Mouse (Mus musculus) spleen, adult 2 months (tissue): ENCODE data around the gene Stard10.

Source experiments
- CTCF ChIP-seq: fragments of 200-500 bp; IDR thresholded peaks from 2 replicates; pipeline ENCODE4 v1.5.1; 2011; ENCODE audit warnings: mild to moderate bottlenecking, inconsistent platforms; ENCODE audit not compliant: insufficient read depth, insufficient read length, insufficient replicate concordance; ENCODE audit errors: extremely low read depth
- POLR2A ChIP-seq: fragments of 200-500 bp; IDR thresholded peaks from 2 replicates; pipeline ENCODE4 v1.6.1; 2011; ENCODE audit warnings: low read depth, low read length, inconsistent platforms

DNA sequence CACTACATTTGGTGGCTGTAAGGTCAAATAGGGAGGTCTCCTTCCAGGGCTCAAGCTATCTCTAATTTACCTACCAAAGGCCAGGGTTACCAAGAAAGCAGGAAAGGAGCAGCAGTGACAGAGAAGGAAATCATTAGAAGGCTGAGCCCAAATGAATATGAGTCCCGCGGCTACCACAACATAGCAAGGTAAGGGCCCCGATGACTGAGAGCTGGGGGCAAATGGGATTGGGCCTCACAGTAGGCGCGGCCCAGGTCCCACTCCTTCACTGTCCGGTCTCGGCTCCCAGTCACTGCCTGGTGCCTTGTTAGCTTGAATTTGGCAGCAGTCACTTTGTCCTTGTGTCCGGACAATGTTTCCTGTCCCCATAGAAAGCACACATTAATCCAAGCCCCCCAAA lies 25.2 kb upstream of the Stard10 start:
- TF ChIP-seq POLR2A (no peak), CTCF (no peak)
